Mouse (Mus musculus): ENCODE data around the gene Nkap. TPM values are rescaled to one million over a fixed set of nuclear protein-coding genes. Genes with fewer than 3 reads are reported as not detected.
"Not testable (repeated sequence)": the region's sequence is repeated elsewhere in the genome, so short reads cannot be mapped to it uniquely, and the experiment has no call there.

The Nkap gene
- 10.8 and 11.3 TPM in 2 replicates for polyA plus RNA-seq (2015; fragmentation: Nextera tagmentation; extraction: Ambion mirVana)

DNA sequence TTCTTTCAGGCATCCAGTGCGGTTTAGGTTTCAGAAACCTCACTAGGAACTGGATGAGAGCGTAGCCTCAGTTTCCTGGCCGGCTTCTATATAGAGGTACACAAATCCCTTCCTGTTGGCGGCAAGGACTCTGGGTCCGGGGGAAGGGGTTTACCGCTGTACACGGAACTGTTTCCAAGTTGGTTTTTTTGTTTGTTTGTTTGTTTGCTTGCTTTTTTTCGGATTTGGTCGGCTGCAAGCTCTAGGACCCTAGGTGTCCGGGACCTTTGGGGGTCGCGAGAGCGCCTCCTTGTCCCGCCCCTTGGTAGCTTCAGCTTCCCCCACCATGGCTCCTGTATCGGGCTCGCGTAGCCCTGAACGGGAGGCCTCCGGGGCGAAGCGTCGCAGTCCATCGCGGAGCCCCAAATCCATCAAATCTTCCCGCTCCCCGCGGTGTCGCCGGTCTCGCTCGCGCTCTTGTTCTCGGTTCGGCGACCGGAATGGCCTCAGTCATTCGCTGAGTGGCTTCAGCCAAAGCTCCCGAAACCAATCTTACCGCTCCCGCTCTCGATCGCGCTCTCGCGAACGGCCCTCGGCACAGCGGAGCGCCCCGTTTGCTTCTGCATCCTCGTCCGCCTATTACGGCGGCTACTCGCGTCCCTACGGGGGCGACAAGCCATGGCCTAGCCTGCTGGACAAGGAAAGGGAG lies at the start of gene Nkap:
Gene Nkap, plus strand, starts transcription at position 125 of the 688 bp plus-strand sequence.
- H3K27ac ChIP-seq, result peak within 1 kb of the TSS; percentile 55
- 10% methylated on average over 58 of the region's 58 CpGs for WGBS
- 0 out of 2 replicates have a peak, but pooled peaks have one; percentile 53 for ATAC-seq (replicated peaks; ENCODE audit: insufficient number of reproducible peaks, insufficient read depth, low FRiP score, low read depth)

DNA sequence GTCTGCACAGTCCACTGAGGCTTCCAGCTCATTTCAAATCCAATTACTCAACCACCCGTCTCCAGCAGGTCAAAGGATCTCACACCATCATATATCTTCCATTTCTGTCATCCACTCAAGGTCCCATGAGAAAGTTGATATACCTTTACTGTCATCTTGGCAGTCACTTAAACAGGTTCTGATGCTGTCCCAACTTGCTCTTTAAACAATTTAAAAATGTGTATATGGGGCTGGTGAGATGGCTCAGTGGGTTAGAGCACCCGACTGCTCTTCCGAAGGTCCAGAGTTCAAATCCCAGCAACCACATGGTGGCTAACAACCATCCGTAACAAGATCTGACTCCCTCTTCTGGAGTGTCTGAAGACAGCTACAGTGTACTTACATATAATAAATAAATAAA lies 46.2 kb upstream of the Nkap start:
- H3K9me3 ChIP-seq (replicated peaks); ATAC-seq (replicated peaks; ENCODE audit: insufficient number of reproducible peaks, insufficient read depth, low FRiP score, low read depth); H3K4me3 ChIP-seq; H3K27me3 ChIP-seq; H3K27ac ChIP-seq; H3K36me3 ChIP-seq; H3K9ac ChIP-seq; H3K4me1 ChIP-seq (replicated peaks); H3K4me2 ChIP-seq: not testable (repeated sequence)
- 62% methylated on average over 4 of the region's 4 CpGs for whole genome bisulfite sequencing

More for the DNA sequence above, at the start of gene Nkap:
- Histone ChIP-seq H3K9ac (peak within 1 kb of the TSS; percentile 75), H3K27me3 (no peaks in the 10 kb centered on the region), H3K9me3 (replicated peaks) (no peaks in the 10 kb centered on the region), H3K4me2 (peak within 1 kb of the TSS; percentile 63), H3K4me1 (replicated peaks) (peaks cover 4% of the 10 kb centered on the region; the same call in 1 of the 2 replicates), H3K36me3 (no peaks in the 10 kb centered on the region), H3K4me3 (peak within 1 kb of the TSS; percentile 70)

DNA sequence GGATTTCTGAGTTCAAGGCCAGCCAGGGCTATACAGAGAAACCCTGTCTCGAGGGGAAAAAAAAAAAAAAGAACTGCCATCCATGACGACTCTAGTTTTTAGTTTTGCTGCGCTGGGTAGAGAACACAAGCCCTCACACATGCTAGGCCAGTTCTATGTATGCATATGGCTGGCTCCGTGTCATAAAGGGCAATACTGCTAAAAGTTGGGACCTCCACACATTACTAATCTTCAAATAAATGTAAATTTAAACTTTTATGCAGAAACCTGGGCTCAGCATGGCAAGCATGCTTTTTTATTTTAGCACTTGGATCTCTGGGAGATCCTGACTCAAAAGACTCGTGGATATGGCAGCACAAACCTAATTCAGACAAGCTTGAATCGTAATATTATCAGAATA lies 45.4 kb upstream of the Nkap start:
- 0 out of 2 replicates have a peak, but pooled peaks cover 5% of the 10 kb centered on the region for H3K36me3 ChIP-seq
- no peak for ATAC-seq (replicated peaks; ENCODE audit: insufficient number of reproducible peaks, insufficient read depth, low FRiP score, low read depth)
- WGBS, result 53% methylated on average over 6 of the region's 6 CpGs
- H3K4me3 ChIP-seq, result no peak overlapping the region
- no peaks in the 10 kb centered on the region for H3K9me3 ChIP-seq (replicated peaks)
- no peak overlapping the region for H3K9ac ChIP-seq
- no peaks in the 10 kb centered on the region for H3K27me3 ChIP-seq
- H3K27ac ChIP-seq, result no peak overlapping the region
- H3K4me2 ChIP-seq, result no peak overlapping the region
- no peaks in the 10 kb centered on the region; the same call in 1 of the 2 replicates for H3K4me1 ChIP-seq (replicated peaks)

DNA sequence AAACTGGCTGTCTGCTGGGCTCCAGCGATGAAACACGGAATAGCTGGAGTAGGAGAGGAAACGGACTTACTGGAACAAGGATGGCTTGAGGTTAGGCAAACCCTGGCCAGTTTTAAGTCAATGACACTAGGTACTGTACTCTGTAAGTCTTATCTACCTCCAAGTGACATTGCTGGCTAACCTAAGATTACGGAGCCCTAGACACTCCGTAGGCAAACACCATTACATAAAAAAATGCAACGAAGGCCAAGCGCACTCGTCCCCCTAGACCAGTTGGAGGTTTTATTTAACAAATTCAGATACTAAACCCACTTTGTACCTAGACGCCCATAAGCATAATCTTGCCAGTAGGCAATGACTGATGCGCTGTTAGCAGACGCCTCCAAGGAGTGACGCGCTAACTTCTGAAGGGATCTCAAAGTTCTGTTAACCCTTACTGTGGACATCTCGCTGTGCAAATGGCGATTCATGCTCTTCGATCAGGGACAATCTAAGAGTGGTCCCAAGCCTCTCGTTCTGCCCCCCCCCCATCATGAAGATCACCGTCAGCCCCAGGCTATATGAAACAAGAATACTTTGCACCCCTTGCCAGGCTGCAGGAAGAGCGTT lies 42.2 kb upstream of the Nkap start:
- H3K4me3 ChIP-seq, result peak overlapping the region; percentile 57
- no peak for ATAC-seq (replicated peaks; ENCODE audit: insufficient number of reproducible peaks, insufficient read depth, low FRiP score, low read depth)
- H3K9me3 ChIP-seq (replicated peaks), result no peaks in the 10 kb centered on the region
- no peaks in the 10 kb centered on the region; the same call in 1 of the 2 replicates for H3K4me1 ChIP-seq (replicated peaks)
- H3K27me3 ChIP-seq, result no peaks in the 10 kb centered on the region
- peak overlapping the region; percentile 65 for H3K4me2 ChIP-seq
- WGBS, result 10% methylated on average over 19 of the region's 19 CpGs
- H3K36me3 ChIP-seq, result 0 out of 2 replicates have a peak, but pooled peaks cover 5% of the 10 kb centered on the region
- peak overlapping the region; percentile 67 for H3K9ac ChIP-seq
- peak overlapping the region; percentile 94 for H3K27ac ChIP-seq

DNA sequence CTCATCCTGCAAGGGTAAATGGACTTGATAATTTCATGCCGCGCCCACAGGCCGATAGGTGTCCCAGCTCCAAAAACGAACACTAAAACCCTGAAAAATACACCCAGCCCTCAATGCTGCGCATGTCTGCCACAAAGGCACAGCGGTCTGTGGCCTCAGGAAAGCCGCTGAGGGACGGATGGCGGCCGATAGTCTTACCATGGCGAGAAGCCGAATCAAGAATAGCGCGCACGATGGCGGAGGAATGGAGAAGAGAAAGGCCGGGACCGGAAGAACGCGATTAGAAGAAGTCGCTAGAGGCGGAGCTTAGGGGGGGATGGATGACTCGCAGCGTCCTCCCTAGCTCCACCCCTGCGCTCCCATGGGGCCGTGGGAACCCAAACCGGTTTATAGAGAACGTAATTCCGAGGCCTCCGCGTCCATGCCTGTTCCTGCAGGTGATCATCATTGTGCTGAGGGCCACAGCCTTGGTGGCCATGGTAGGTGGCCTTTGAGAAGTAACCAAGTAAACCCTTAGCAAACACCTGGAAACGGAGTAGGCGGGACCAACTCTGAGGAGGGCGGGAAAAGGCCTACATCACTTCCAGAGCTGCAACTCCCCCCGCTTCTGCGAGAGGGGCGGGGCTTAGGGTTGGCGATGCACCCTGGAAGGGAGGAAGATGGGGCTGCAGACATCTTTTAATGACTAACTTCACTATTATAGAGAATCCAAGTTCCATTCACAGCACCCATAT lies 41.5 kb upstream of the Nkap start, which contains the start of gene Rpl39:
Gene Rpl39, minus strand, starts transcription at position 476 of the 734 bp plus-strand sequence.
- 0 out of 2 replicates have a peak, but pooled peaks cover 5% of the 10 kb centered on the region for H3K36me3 ChIP-seq
- H3K4me3 ChIP-seq, result peak within 1 kb of the TSS; percentile 57
- peak within 1 kb of the TSS; percentile 67 for H3K9ac ChIP-seq
- H3K4me2 ChIP-seq, result peak within 1 kb of the TSS; percentile 65
- 12% methylated on average over 38 of the region's 38 CpGs for WGBS
- peak within 1 kb of the TSS; percentile 94 for H3K27ac ChIP-seq
- no peaks in the 10 kb centered on the region for H3K27me3 ChIP-seq
- no peaks in the 10 kb centered on the region for H3K9me3 ChIP-seq (replicated peaks)
- no peaks in the 10 kb centered on the region; the same call in 1 of the 2 replicates for H3K4me1 ChIP-seq (replicated peaks)
- ATAC-seq (replicated peaks; ENCODE audit: insufficient number of reproducible peaks, insufficient read depth, low FRiP score, low read depth), result peak; percentile 91

DNA sequence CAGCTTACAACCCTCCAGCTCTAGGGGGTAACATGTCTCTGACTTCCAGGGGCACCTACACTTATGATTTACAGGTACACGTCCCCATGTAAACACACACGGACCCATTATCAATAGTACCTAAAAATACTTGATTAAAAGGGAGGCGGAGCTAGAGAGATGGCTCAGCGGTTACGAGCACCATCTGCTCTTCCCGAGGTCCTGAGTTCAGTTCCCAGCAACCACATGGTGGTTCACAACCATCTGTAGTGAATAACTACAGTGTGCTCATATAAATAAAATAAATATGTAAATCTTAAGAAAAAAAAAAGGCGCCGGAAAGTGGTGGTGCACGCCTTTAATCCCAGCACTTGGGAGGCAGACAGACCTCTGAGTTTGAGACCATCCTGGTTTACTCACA lies 40.9 kb upstream of the Nkap start:
- no peaks in the 10 kb centered on the region for H3K27me3 ChIP-seq
- peak overlapping the region; percentile 57 for H3K4me3 ChIP-seq
- H3K36me3 ChIP-seq, result 0 out of 2 replicates have a peak, but pooled peaks cover 5% of the 10 kb centered on the region
- peak overlapping the region; percentile 52; the same call in 1 of the 2 replicates for H3K9ac ChIP-seq
- H3K4me1 ChIP-seq (replicated peaks), result no peaks in the 10 kb centered on the region; the same call in 1 of the 2 replicates
- peak overlapping the region; percentile 94 for H3K27ac ChIP-seq
- WGBS, result 18% methylated on average over 9 of the region's 9 CpGs
- H3K4me2 ChIP-seq, result peak overlapping the region; percentile 65
- ATAC-seq (replicated peaks; ENCODE audit: insufficient number of reproducible peaks, insufficient read depth, low FRiP score, low read depth), result 0 out of 2 replicates have a peak, but pooled peaks have one; percentile 2
- H3K9me3 ChIP-seq (replicated peaks), result no peaks in the 10 kb centered on the region

DNA sequence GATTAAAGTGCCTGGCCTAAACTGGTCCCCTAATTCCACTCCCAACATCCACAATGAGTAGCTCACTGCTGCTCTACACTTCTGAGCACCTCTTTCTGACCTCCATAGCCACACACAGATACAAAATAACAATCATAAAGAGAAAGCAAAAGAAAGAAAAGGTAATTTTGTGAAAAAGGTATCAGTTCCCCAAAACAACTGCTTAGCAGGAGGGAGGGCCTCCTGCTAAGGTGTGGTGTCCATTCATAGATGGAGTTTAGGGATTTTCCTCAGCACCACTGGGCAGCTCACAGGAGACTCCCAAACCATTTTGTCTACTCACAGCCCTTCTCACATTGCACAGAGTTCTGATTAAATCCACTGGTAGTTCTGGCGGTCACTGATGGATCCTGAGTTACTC lies 37.8 kb upstream of the Nkap start:
- H3K4me3 ChIP-seq, result no peak overlapping the region
- no peaks in the 10 kb centered on the region for H3K9me3 ChIP-seq (replicated peaks)
- H3K4me1 ChIP-seq (replicated peaks), result no peaks in the 10 kb centered on the region
- no peaks in the 10 kb centered on the region for H3K27me3 ChIP-seq
- 73% methylated on average over 1 of the region's 1 CpGs for WGBS
- ATAC-seq (replicated peaks; ENCODE audit: insufficient number of reproducible peaks, insufficient read depth, low FRiP score, low read depth), result no peak
- no peak overlapping the region for H3K9ac ChIP-seq
- no peak overlapping the region for H3K27ac ChIP-seq
- peaks cover 3% of the 10 kb centered on the region; the same call in 1 of the 2 replicates for H3K36me3 ChIP-seq
- no peak overlapping the region for H3K4me2 ChIP-seq

DNA sequence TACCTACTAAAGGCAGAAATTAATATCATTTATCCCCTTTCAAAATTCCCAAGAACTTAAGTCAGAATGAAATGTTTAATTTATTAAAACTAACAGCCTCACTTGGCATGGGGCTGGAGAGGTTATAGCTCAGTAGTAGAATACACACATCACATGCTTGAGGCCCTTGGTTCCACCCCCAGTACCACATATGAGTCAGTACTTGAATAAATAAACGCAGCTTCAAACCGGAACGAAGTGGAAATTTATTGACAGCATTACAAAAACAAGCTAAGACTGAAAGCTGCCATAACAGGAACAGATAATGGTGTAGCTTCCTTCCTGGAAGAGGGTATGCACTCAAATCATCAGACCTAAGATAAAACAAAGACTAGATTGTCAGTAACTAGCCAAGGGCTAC lies 35.1 kb upstream of the Nkap start:
- peaks cover 9% of the 10 kb centered on the region; the same call in 1 of the 2 replicates for H3K36me3 ChIP-seq
- 76% methylated on average over 3 of the region's 3 CpGs for WGBS

DNA sequence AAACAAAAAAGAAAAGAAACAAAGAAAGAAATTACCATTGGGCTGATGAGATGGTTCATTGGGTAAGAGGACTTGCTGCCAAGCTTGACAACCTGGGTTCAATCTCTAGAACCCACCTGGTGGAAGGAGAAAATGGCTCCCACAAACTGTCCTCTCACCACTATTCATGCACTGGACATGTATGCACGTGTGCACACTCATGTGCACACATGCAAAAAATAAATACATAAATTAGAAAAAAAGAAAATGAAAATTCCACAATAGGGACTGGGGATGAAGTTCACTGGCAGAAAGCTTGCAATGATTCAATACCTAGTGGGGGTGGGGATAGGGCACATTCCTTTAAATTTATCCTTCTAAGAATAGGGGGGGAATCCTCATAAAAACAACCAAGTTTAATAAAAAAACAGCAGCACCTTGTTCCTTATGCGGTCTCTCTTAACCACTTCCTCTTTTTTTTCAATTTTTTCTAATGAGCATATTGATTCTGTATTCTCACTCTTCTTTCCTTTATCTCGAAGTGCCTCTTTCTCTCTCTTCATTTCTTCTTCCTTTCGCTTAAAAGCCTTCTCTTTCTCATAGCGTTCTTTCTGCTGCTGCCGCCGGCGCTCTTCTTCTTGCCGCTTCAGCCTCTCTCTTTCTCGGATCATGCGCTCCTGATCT lies 31.4 kb upstream of the Nkap start:
- Histone ChIP-seq H3K36me3 (peaks cover 17% of the 10 kb centered on the region; the same call in 1 of the 2 replicates), H3K4me1 (replicated peaks) (no peaks in the 10 kb centered on the region), H3K9ac (no peak overlapping the region), H3K27ac (no peak overlapping the region), H3K4me2 (no peak overlapping the region), H3K4me3 (no peak overlapping the region), H3K27me3 (no peaks in the 10 kb centered on the region), H3K9me3 (replicated peaks) (no peaks in the 10 kb centered on the region)
- ATAC-seq (replicated peaks; ENCODE audit: insufficient number of reproducible peaks, insufficient read depth, low FRiP score, low read depth), result no peak
- WGBS, result 87% methylated on average over 11 of the region's 11 CpGs

More for the DNA sequence above, 35.1 kb upstream of the Nkap start:
- H3K4me1 ChIP-seq (replicated peaks), result no peaks in the 10 kb centered on the region
- H3K27ac ChIP-seq, result no peak overlapping the region
- no peak overlapping the region for H3K9ac ChIP-seq
- no peak for ATAC-seq (replicated peaks; ENCODE audit: insufficient number of reproducible peaks, insufficient read depth, low FRiP score, low read depth)
- H3K27me3 ChIP-seq, result no peaks in the 10 kb centered on the region
- no peak overlapping the region for H3K4me3 ChIP-seq
- no peak overlapping the region for H3K4me2 ChIP-seq
- H3K9me3 ChIP-seq (replicated peaks), result no peaks in the 10 kb centered on the region

DNA sequence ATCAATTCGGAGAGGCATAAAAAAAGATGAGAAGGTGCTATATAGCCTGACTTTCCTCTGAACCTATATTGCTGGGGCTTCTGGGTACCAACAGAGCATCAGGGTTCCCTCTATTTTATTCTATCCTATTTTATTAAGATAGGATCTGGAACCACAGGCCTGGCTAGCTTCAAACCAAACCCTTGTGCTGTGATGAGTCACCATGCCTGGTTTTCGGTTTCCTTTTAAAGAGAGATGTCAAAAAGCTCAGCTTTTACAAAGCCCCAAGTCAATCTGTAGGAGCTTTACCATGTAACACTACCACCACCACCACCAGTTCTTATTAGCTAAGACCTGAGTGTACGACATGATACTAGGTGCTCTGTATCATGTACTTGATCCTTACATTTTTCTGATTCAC lies 27.9 kb upstream of the Nkap start:
- H3K36me3 ChIP-seq, result peaks cover 14% of the 10 kb centered on the region; the same call in 1 of the 2 replicates
- no peak overlapping the region for H3K4me2 ChIP-seq
- H3K27me3 ChIP-seq, result no peaks in the 10 kb centered on the region
- H3K4me3 ChIP-seq, result no peak overlapping the region
- no peaks in the 10 kb centered on the region for H3K9me3 ChIP-seq (replicated peaks)
- ATAC-seq (replicated peaks; ENCODE audit: insufficient number of reproducible peaks, insufficient read depth, low FRiP score, low read depth), result no peak
- WGBS, result 84% methylated on average over 3 of the region's 3 CpGs
- no peak overlapping the region for H3K27ac ChIP-seq
- no peaks in the 10 kb centered on the region for H3K4me1 ChIP-seq (replicated peaks)
- no peak overlapping the region for H3K9ac ChIP-seq
